8 mouse cellular contexts compared by ENCODE assay signal in the genomic region with DNA sequence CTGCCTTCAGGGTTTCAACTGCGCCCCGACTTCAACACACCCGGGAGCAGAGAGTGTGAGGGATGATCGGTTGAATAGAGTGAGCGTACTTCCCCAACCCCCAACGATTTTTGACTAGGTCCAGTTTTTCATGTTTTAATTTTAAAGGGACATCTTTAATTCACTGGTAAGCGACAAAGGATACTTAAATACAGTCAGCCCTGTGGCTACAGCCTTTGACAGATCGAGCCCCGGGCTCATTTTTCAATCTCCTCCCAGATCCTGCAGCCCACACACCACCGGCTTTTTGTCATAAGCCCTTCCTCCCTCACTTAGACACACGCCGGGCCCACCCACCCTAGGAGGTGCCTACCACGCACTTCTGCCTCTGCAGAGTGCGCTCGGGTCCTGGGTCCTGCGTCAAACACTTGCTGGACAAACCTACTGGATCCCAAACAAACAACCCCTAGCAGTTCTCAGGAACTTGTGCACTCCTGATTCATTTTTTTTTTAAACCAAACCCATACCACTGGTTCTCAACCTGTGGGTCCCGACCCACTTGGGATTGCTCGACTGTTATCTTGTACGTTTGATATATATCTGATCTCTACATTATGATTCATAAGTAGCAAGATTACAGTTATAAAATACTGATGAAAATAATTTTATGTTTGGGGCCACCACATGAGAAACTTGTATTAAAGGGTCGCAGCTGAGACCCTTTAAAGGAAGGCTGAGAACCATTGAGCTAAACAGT. TPM values are rescaled to one million over a fixed set of nuclear protein-coding genes. Genes with fewer than 3 reads are reported as not detected.
DNase-seq lines count a peak whose midpoint lies in the region; ATAC-seq and TF ChIP-seq lines count a peak whose summit lies in the region.

No protein-coding gene starts in this region.

- WGBS in heart, embryonic 13.5 days: 3% methylated on average over 20 of the region's 20 CpGs
- WGBS in forebrain, embryonic 12.5 days: 2% methylated on average over 20 of the region's 20 CpGs
- 3% methylated on average over 20 of the region's 20 CpGs for WGBS in limb, embryonic 12.5 days
- WGBS in neural tube, embryonic 11.5 days: 3% methylated on average over 20 of the region's 20 CpGs

- H3K36me3 ChIP-seq in heart, embryonic 13.5 days: no peaks in the 10 kb centered on the region
- peaks cover 23% of the 10 kb centered on the region for H3K36me3 ChIP-seq in G1E (replicated peaks)
- no peaks in the 10 kb centered on the region for H3K36me3 ChIP-seq in forebrain, embryonic 12.5 days (replicated peaks)
- no peaks in the 10 kb centered on the region for H3K36me3 ChIP-seq in limb, embryonic 12.5 days
- H3K36me3 ChIP-seq in neural tube, embryonic 11.5 days (ENCODE audit: control insufficient read depth, insufficient read depth, low read length): no peaks in the 10 kb centered on the region

- peak overlapping the region; percentile 83 for H3K9ac ChIP-seq in heart, embryonic 13.5 days
- H3K9ac ChIP-seq in forebrain, embryonic 12.5 days: peak overlapping the region; percentile 82
- H3K9ac ChIP-seq in limb, embryonic 12.5 days (replicated peaks): peak overlapping the region; percentile 85
- peak overlapping the region; percentile 81 for H3K9ac ChIP-seq in neural tube, embryonic 11.5 days (ENCODE audit: low read length)

- intact Hi-C loops in heart, postnatal 36 days (cut with DNase I): no loop called here

- peak overlapping the region; percentile 100 for H3K4me2 ChIP-seq in heart, embryonic 13.5 days
- peak overlapping the region; percentile 98 for H3K4me2 ChIP-seq in forebrain, embryonic 12.5 days
- H3K4me2 ChIP-seq in limb, embryonic 12.5 days: peak overlapping the region; percentile 99
- peak overlapping the region; percentile 98 for H3K4me2 ChIP-seq in neural tube, embryonic 11.5 days (ENCODE audit: low read depth)

- H3K4me1 ChIP-seq in heart, embryonic 13.5 days: peaks cover 27% of the 10 kb centered on the region
- peaks cover 31% of the 10 kb centered on the region for H3K4me1 ChIP-seq in G1E (ENCODE audit: insufficient read depth, low read depth, low read length)
- H3K4me1 ChIP-seq in forebrain, embryonic 12.5 days: peaks cover 28% of the 10 kb centered on the region
- peaks cover 21% of the 10 kb centered on the region for H3K4me1 ChIP-seq in limb, embryonic 12.5 days (replicated peaks)
- peaks cover 6% of the 10 kb centered on the region; the same call in 1 of the 2 replicates for H3K4me1 ChIP-seq in neural tube, embryonic 11.5 days (ENCODE audit: control insufficient read depth, insufficient read depth, low read length)

- H3K9me3 ChIP-seq in heart, embryonic 13.5 days: no peaks in the 10 kb centered on the region
- H3K9me3 ChIP-seq in G1E (replicated peaks): no peaks in the 10 kb centered on the region
- H3K9me3 ChIP-seq in forebrain, embryonic 12.5 days: no peaks in the 10 kb centered on the region
- no peaks in the 10 kb centered on the region for H3K9me3 ChIP-seq in limb, embryonic 12.5 days
- H3K9me3 ChIP-seq in neural tube, embryonic 11.5 days (ENCODE audit: control insufficient read depth, low read length): no peaks in the 10 kb centered on the region

- no peak overlapping the region for H3K27ac ChIP-seq in heart, embryonic 13.5 days (replicated peaks)
- H3K27ac ChIP-seq in forebrain, embryonic 12.5 days: peak overlapping the region; percentile 70; the same call in 1 of the 2 replicates
- H3K27ac ChIP-seq in limb, embryonic 12.5 days: peak overlapping the region; percentile 76
- H3K27ac ChIP-seq in neural tube, embryonic 11.5 days (ENCODE audit: low read depth, low read length): peak overlapping the region; percentile 27; the same call in 1 of the 2 replicates

- no peak for DNase-seq in heart, postnatal 36 days
- peak; percentile 30 for DNase-seq in G1E (ENCODE audit: low spot score)
- DNase-seq in neural tube, embryonic 11.5 days (ENCODE audit: low spot score): peak; percentile 61
- DNase-seq in gastrocnemius, postnatal 4 days (ENCODE audit: low spot score in 2 of 2): no peak

- TF ChIP-seq CTCF in G1E (IDR thresholded peaks at IDR 0.05; ENCODE audit: low read depth, low read length): no peak

- H3K4me3 ChIP-seq in heart, embryonic 13.5 days: peak overlapping the region; percentile 65
- H3K4me3 ChIP-seq in G1E (ENCODE audit: low read depth, low read length): peak overlapping the region; percentile 93
- H3K4me3 ChIP-seq in forebrain, embryonic 12.5 days (replicated peaks): peak overlapping the region; percentile 69
- H3K4me3 ChIP-seq in limb, embryonic 12.5 days (replicated peaks): peak overlapping the region; percentile 71
- H3K4me3 ChIP-seq in neural tube, embryonic 11.5 days (ENCODE audit: low read depth, low read length): peak overlapping the region; percentile 68

- peak; percentile 42; the same call in 1 of the 2 replicates for ATAC-seq in heart, embryonic 13.5 days (ENCODE audit: extremely low read depth, insufficient number of reproducible peaks, low FRiP score, low TSS enrichment)
- peak; percentile 54; the same call in 1 of the 2 replicates for ATAC-seq in G1E (ENCODE audit: extremely low read depth, insufficient number of reproducible peaks, low FRiP score, poor library complexity, severe bottlenecking)
- peak; percentile 39 for ATAC-seq in forebrain, embryonic 12.5 days (ENCODE audit: low FRiP score)
- peak; percentile 34; the same call in 1 of the 2 replicates for ATAC-seq in limb, embryonic 12.5 days (ENCODE audit: insufficient number of reproducible peaks, insufficient read depth, low FRiP score, low TSS enrichment, low read depth)
- ATAC-seq in neural tube, embryonic 11.5 days (ENCODE audit: insufficient read depth, low FRiP score, low TSS enrichment): peak; percentile 51
- ATAC-seq in frontal cortex, adult (ENCODE audit: low TSS enrichment): no peak; the same call in 1 of the 2 replicates

- peaks cover 64% of the 10 kb centered on the region for H3K27me3 ChIP-seq in heart, embryonic 13.5 days (replicated peaks)
- H3K27me3 ChIP-seq in G1E (ENCODE audit: insufficient read depth, low read length): no peaks in the 10 kb centered on the region
- H3K27me3 ChIP-seq in forebrain, embryonic 12.5 days: peaks cover 48% of the 10 kb centered on the region
- peaks cover 33% of the 10 kb centered on the region for H3K27me3 ChIP-seq in limb, embryonic 12.5 days
- peaks cover 33% of the 10 kb centered on the region for H3K27me3 ChIP-seq in neural tube, embryonic 11.5 days (ENCODE audit: control insufficient read depth, insufficient read depth, low read length)

RNA-seq across cellular contexts. Expression of a gene that starts 0.7 kb away (rescaled TPM):
- 1.4 and 1.5 TPM in 2 replicates for polyA plus RNA-seq in heart, embryonic 13.5 days (2015; fragmentation: Nextera tagmentation; extraction: Ambion mirVana)
- total RNA-seq in heart, postnatal 36 days (2021): not detected
- total RNA-seq in G1E (2014; fragmentation: Nextera tagmentation): 399 and 427 TPM in 2 replicates
- 258 and 268 TPM in 2 replicates for total RNA-seq in G1E (2017)
- 40.0 and 49.3 TPM in 2 replicates for polyA plus RNA-seq in G1E (2012)
- 8.1 and 8.3 TPM in 2 replicates for polyA plus RNA-seq in forebrain, embryonic 12.5 days (2016; fragmentation: Nextera tagmentation; extraction: Ambion mirVana)
- polyA plus RNA-seq in limb, embryonic 12.5 days (2016; fragmentation: Nextera tagmentation; extraction: Ambion mirVana): 7.5 and 8.8 TPM in 2 replicates
- 4.4 and 4.6 TPM in 2 replicates for polyA plus RNA-seq in neural tube, embryonic 11.5 days (2014; fragmentation: Nextera tagmentation; extraction: Ambion mirVana)
- total RNA-seq in gastrocnemius, postnatal 4 days (2021): 1 to 10 TPM; 2.5 to 3.0 TPM

Comparison
In these comparisons a context has a peak if more than half of its experiments do, and no peak if none do; other contexts are left out.
1. DNase-seq: peak in G1E (single experiment) and neural tube, embryonic 11.5 days (single experiment); none in heart, postnatal 36 days (0 of 2) and gastrocnemius, postnatal 4 days (0 of 2).
2. Peak in every context shown above with its lines, with median percentiles within 50 percentile points of each other: H3K4me2 ChIP-seq, H3K4me3 ChIP-seq and H3K9ac ChIP-seq.